Mouse (Mus musculus) CH12.LX (cell line): ENCODE results near the gene U2af1. TPM values are rescaled to one million over a fixed set of nuclear protein-coding genes. Genes with fewer than 3 reads are reported as not detected.
A peak's percentile ranks its signal among the peaks of the same experiment; 100 is the strongest.

Experiments
- DNase-seq: peaks from one replicate; pipeline ENCODE4 v3.0.0-alpha.2; 2013; ENCODE audit errors: extremely low read depth
- H3K27ac ChIP-seq: 2 replicates; pipeline ENCODE4 v1.5.1; 2012; ENCODE audit warnings: low read depth, mild to moderate bottlenecking, control low read depth, moderate library complexity; ENCODE audit not compliant: insufficient read depth
- H3K27me3 ChIP-seq: replicated peaks from 2 replicates; pipeline ENCODE3; 2012; ENCODE audit warnings: inconsistent platforms
- H3K36me3 ChIP-seq, 2 experiments: replicated peaks in 1 of 2; 2 replicates each; pipeline versions ENCODE3 to v1.6.1; 2012; ENCODE audit warnings: inconsistent platforms in 1 of 2, low read length in 1 of 2, mild to moderate bottlenecking in 1 of 2, mixed read lengths in 1 of 2, moderate library complexity in 1 of 2; ENCODE audit not compliant: control insufficient read depth in 1 of 2, insufficient read depth in 1 of 2
- H3K4me1 ChIP-seq, 2 experiments: 2 replicates each; pipeline ENCODE4 v1.6.1; 2012; ENCODE audit warnings: inconsistent platforms in 1 of 2, moderate library complexity in 1 of 2; ENCODE audit not compliant: insufficient read depth in 2 of 2, control insufficient read depth in 1 of 2
- H3K4me2 ChIP-seq: 2 replicates; pipeline ENCODE4 v1.6.1; 2012; ENCODE audit warnings: low read depth, mild to moderate bottlenecking, control low read depth; ENCODE audit not compliant: poor library complexity, insufficient read depth, severe bottlenecking
- H3K4me3 ChIP-seq, 3 experiments: fragments of 150-350 bp in 1 of 3; sonication (generic) in 1 of 3; replicated peaks in 1 of 3; 2 replicates each; pipeline versions ENCODE3 to v1.5.1; 2011 to 2012; ENCODE audit warnings: low read depth in 2 of 3, low read length in 2 of 3, mild to moderate bottlenecking in 2 of 3, moderate library complexity in 2 of 3, control low read depth in 1 of 3, improper control_type of control experiment in 1 of 3, inconsistent platforms in 1 of 3, mixed read lengths in 1 of 3; ENCODE audit not compliant: poor library complexity in 1 of 3
- H3K79me2 ChIP-seq: replicated peaks from 2 replicates; pipeline ENCODE4 v1.6.1; 2012; ENCODE audit warnings: mild to moderate bottlenecking, moderate library complexity; ENCODE audit not compliant: control insufficient read depth, poor library complexity, insufficient read depth, severe bottlenecking; ENCODE audit errors: extremely low read depth
- H3K9ac ChIP-seq: 2 replicates; pipeline ENCODE4 v1.6.1; 2012; ENCODE audit warnings: low read depth, mild to moderate bottlenecking, control low read depth, moderate library complexity; ENCODE audit not compliant: insufficient read depth
- H3K9me3 ChIP-seq: replicated peaks from 2 replicates; pipeline ENCODE3; 2012; ENCODE audit warnings: low read length, inconsistent platforms, mixed read lengths
- CHD1 ChIP-seq: IDR thresholded peaks from 2 replicates; pipeline ENCODE4 v1.6.1; 2012; ENCODE audit warnings: low read depth, low read length, improper control_type of control experiment, inconsistent platforms
- CHD2 ChIP-seq: IDR thresholded peaks from 2 replicates; pipeline ENCODE4 v1.6.1; 2011; ENCODE audit warnings: low read length, improper control_type of control experiment
- CTCF ChIP-seq, 2 experiments: IDR thresholded peaks in 1 of 2; conservative IDR thresholded peaks in 1 of 2; 2 replicates each; pipeline ENCODE4 v1.5.1; 2011 to 2012; ENCODE audit warnings: low read depth in 2 of 2, low read length in 2 of 2, improper control_type of control experiment in 1 of 2, inconsistent platforms in 1 of 2, mild to moderate bottlenecking in 1 of 2, moderate library complexity in 1 of 2
- E2F4 ChIP-seq: IDR thresholded peaks from 2 replicates; pipeline ENCODE4 v1.6.1; 2011; ENCODE audit warnings: low read depth, low read length, improper control_type of control experiment; ENCODE audit not compliant: insufficient replicate concordance
- HCFC1 ChIP-seq: IDR thresholded peaks from 2 replicates; pipeline ENCODE4 v1.6.1; 2012; ENCODE audit warnings: low read depth, mild to moderate bottlenecking, inconsistent platforms, low read length, improper control_type of control experiment
- JUN ChIP-seq: IDR thresholded peaks from 2 replicates; pipeline ENCODE4 v1.6.1; 2011; ENCODE audit warnings: low read depth, mild to moderate bottlenecking, low read length, improper control_type of control experiment, moderate library complexity; ENCODE audit not compliant: insufficient read depth
- JUND ChIP-seq: conservative IDR thresholded peaks from 2 replicates; pipeline ENCODE4 v1.6.1; 2011; ENCODE audit warnings: low read depth, low read length, improper control_type of control experiment
- KAT2A ChIP-seq: IDR thresholded peaks from 2 replicates; pipeline ENCODE4 v1.6.1; 2012; ENCODE audit warnings: low read length, improper control_type of control experiment, inconsistent platforms; ENCODE audit not compliant: insufficient replicate concordance
- MAZ ChIP-seq: IDR thresholded peaks from 2 replicates; pipeline ENCODE4 v1.6.1; 2012; ENCODE audit warnings: low read depth, mild to moderate bottlenecking, inconsistent platforms, low read length, improper control_type of control experiment, moderate library complexity
- MYC ChIP-seq: IDR thresholded peaks from 2 replicates; pipeline ENCODE4 v1.6.1; 2011; ENCODE audit warnings: low read depth, mild to moderate bottlenecking, improper control_type of control experiment, low read length
- RAD21 ChIP-seq: IDR thresholded peaks from 2 replicates; pipeline ENCODE4 v1.6.1; 2011; ENCODE audit warnings: low read depth, mild to moderate bottlenecking, low read length, improper control_type of control experiment, moderate library complexity
- RCOR1 ChIP-seq: conservative IDR thresholded peaks from 2 replicates; pipeline ENCODE4 v1.6.1; 2012; ENCODE audit warnings: low read depth, mild to moderate bottlenecking, inconsistent platforms, low read length, improper control_type of control experiment
- SIN3A ChIP-seq: IDR thresholded peaks from 2 replicates; pipeline ENCODE4 v1.6.1; 2012; ENCODE audit warnings: low read length, improper control_type of control experiment, inconsistent platforms
- SMC3 ChIP-seq: IDR thresholded peaks from 2 replicates; pipeline ENCODE4 v1.6.1; 2011; ENCODE audit warnings: low read depth, low read length, improper control_type of control experiment
- TBP ChIP-seq: conservative IDR thresholded peaks from 2 replicates; pipeline ENCODE4 v1.6.1; 2011; ENCODE audit warnings: low read depth, low read length, improper control_type of control experiment
- ZC3H11A ChIP-seq: IDR thresholded peaks from 2 replicates; pipeline ENCODE4 v1.6.1; 2012; ENCODE audit warnings: low read depth, mild to moderate bottlenecking, inconsistent platforms, low read length, improper control_type of control experiment
- ZKSCAN1 ChIP-seq: IDR thresholded peaks from 2 replicates; pipeline ENCODE4 v1.6.1; 2012; ENCODE audit warnings: low read depth, inconsistent platforms, low read length, improper control_type of control experiment, borderline replicate concordance
- ZNF384 ChIP-seq: IDR thresholded peaks from 2 replicates; pipeline ENCODE4 v1.6.1; 2012; ENCODE audit warnings: low read depth, low read length, improper control_type of control experiment, inconsistent platforms
- dilution Hi-C: fragments of 300-500 bp; cut with MboI; formaldehyde crosslinking; loops from 2 replicates; pipeline ENCODE4 v1.14.3; 2020; ENCODE audit warnings: low sequenced_read_pairs; ENCODE audit not compliant: extremely low pct_unique_long_range_greater_than_20kb, extremely low pct_ligation_motif_present
- in situ Hi-C: fragments of 300-500 bp; cut with MboI; formaldehyde crosslinking; loops from 3 replicates; pipeline ENCODE4 v1.14.3; 2019; ENCODE audit warnings: low sequenced_read_pairs, low pct_ligation_motif_present, low pct_unique_long_range_greater_than_20kb, mixed read lengths
- polyA plus RNA-seq: library from polyadenylated mRNA; unstranded; fragments of >175 nt; gene quantifications from 2 replicates; pipeline ENCODE4 v1.2.1, GENCODE M21; 2012; ENCODE audit warnings: low read depth; ENCODE audit not compliant: insufficient read length
- total RNA-seq, 2 experiments: library from RNA; depleted of rRNA; stranded (reverse); fragments of 300-350 nt in 1 of 2; fragments of >200 nt in 1 of 2; gene quantifications; 2 replicates each; pipeline ENCODE4 v1.2.3; 2012 to 2014

U2af1 gene
- total and polyA plus RNA-seq, 3 experiments = 141 to 391 (median 269) TPM

DNA sequence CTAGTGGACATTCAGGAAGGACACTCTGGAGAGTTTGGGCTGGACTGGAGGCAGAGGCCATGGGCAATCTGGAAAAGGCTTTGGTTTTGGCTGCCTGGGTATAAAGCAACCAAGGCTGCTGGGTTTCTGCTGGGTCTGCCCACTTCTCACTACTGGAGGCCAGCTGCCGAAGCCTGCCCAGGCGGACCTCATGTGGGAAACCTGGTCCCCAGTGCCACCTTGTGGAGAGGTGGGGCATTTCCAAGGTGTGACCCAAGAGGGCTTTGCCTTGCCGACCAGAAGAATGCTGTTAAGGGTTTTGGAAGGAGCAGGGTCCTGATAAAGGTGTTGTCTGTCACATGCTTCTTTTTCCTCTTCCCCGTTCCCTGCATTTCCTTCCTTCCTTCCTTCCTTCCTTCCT is 6.1 kb upstream of the U2af1 start (continued):
- TF ChIP-seq MAZ = peak; percentile 42; the same call in 1 of the 2 replicates
- no peak for TF ChIP-seq KAT2A
- no peak for TF ChIP-seq CHD2
- peak; percentile 58 to 94 for TF ChIP-seq CTCF (conservative IDR thresholded peaks at IDR 0.05 in 1 of 2, IDR thresholded peaks at IDR 0.05 in 1 of 2; ENCODE audit: low read depth in 2 of 2, low read length in 2 of 2)
- TF ChIP-seq SIN3A = no peak
- TF ChIP-seq MYC = 0 out of 2 replicates have a peak, but pooled peaks have one; percentile 49
- no peak for TF ChIP-seq CHD1
- peak; percentile 97 for TF ChIP-seq RAD21
- TF ChIP-seq ZC3H11A = peak; percentile 66
- TF ChIP-seq TBP = no peak
- no peak for TF ChIP-seq JUND

DNA sequence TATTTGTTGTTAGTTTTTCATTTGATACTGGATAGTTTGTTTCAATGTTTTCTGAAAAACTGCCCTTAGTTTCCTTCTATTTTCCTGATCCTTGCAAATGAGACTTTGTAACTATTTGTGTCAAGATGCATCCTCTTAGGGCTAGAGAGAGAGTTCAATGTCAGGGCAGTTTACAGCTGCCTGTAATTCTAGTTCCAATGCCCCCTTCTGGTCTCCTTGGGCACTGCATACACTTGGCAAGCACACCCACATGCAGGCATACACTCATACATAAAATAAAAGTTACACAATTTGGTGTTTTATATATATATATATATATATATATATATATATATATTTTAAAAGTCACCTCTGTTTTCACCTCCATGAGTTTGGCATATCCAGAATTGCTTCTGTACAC is 4.2 kb upstream of the U2af1 start:
- Histone ChIP-seq H3K27me3 (peaks cover 5% of the 10 kb centered on the region), H3K4me2 (no peak overlapping the region), H3K27ac (no peak overlapping the region), H3K36me3 (no peaks in the 10 kb centered on the region), H3K4me1 (peaks cover 4 to 17% of the 10 kb centered on the region in 2 experiments), H3K79me2 (peaks cover 6% of the 10 kb centered on the region), H3K9ac (no peak overlapping the region), H3K4me3 (no peak overlapping the region), H3K9me3 (peaks cover 2% of the 10 kb centered on the region)
- in situ Hi-C loops = loop anchor here (10.0 kb wide), 1 partner anchor 148 kb away; the partner anchor contains the start of gene Wdr4
- DNase-seq = no peak
- TF ChIP-seq CTCF (conservative IDR thresholded peaks at IDR 0.05 in 1 of 2, IDR thresholded peaks at IDR 0.05 in 1 of 2; ENCODE audit: low read depth in 2 of 2, low read length in 2 of 2) = peak in 1 of 2 experiments; percentile 39; a peak in 2 of 4 replicates
- no peak for TF ChIP-seq ZNF384
- dilution Hi-C loops = no loop called here

DNA sequence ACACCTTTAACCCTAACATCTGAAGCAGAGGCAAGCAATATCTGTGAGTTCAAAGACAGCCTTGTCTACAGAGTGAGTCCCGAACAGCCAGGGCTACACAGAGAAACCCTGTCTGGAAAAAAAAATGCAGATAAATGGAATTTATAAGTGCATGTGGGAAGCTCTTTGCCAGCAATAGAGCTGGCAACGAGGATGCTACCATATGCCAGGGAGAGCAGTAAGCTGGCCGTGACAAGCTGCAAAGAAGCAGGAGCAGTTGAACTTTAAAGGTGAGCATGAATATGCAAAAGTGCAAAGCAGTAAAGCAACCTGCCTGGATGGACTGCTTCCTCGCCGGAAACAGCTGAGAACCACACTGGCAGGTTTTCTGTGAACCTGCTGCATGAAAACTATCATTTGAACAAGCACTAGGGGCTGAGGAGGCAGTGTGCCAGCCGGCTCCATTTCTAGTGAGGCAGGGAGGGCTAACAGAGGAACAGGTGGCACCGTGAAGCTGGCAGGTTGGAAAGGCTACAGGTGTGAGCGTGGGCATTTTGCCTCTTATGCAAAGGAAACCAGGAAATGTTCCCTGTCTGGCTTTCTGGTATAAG is 2.1 kb upstream of the U2af1 start:
- H3K27me3 ChIP-seq = no peaks in the 10 kb centered on the region
- H3K4me3 ChIP-seq = no peak overlapping the region
- in situ Hi-C loops (loop anchor here (10.0 kb wide), 1 partner anchor 146 kb away; the partner anchor contains the start of gene Wdr4), dilution Hi-C loops (no loop called here)
- H3K79me2 ChIP-seq = peaks cover 27% of the 10 kb centered on the region
- no peak for TF ChIP-seq RCOR1
- no peak for TF ChIP-seq TBP
- no peak for TF ChIP-seq E2F4
- no peak for TF ChIP-seq ZKSCAN1
- TF ChIP-seq SMC3 = no peak
- no peak for TF ChIP-seq JUN
- TF ChIP-seq MYC = no peak
- TF ChIP-seq HCFC1 = no peak
- no peak overlapping the region for H3K4me2 ChIP-seq
- no peak overlapping the region for H3K27ac ChIP-seq
- H3K4me1 ChIP-seq = peaks cover 2 to 22% of the 10 kb centered on the region in 2 experiments; a peak in 2 of 4 replicates
- no peak for DNase-seq
- H3K36me3 ChIP-seq = peaks cover 4 to 7% of the 10 kb centered on the region in 2 experiments
- no peak overlapping the region for H3K9ac ChIP-seq
- peaks cover 2% of the 10 kb centered on the region for H3K9me3 ChIP-seq
